Mouse (Mus musculus) forebrain, postnatal 0 days (tissue): ENCODE measurements around the gene Slc1a3. TPM values are rescaled to one million over a fixed set of nuclear protein-coding genes. Genes with fewer than 3 reads are reported as not detected.
"Not testable (repeated sequence)": the region's sequence is repeated elsewhere in the genome, so short reads cannot be mapped to it uniquely, and the experiment has no call there.

Source experiments
- ATAC-seq: fragments of 200-750 bp; cut with Nextera tagmentation; 2 replicates; pipeline ENCODE4 v1.8.0; 2017; ENCODE audit warnings: mild to moderate bottlenecking, moderate library complexity
- DNase-seq: peaks from one replicate; pipeline ENCODE4 v3.0.0-alpha.2; 2015
- H3K27ac ChIP-seq: fragments of 300-500 bp; sonication (generic); 2 replicates; pipeline ENCODE4 v1.5.1; 2014; ENCODE audit warnings: low read depth, mild to moderate bottlenecking, antibody characterized with exemption, low read length, moderate library complexity, mixed read lengths
- H3K27me3 ChIP-seq: fragments of 300-500 bp; sonication (generic); 2 replicates; pipeline ENCODE4 v1.6.1; 2014; ENCODE audit warnings: mild to moderate bottlenecking, low read length, mixed read lengths; ENCODE audit not compliant: insufficient read depth
- H3K36me3 ChIP-seq: fragments of 300-500 bp; sonication (generic); 2 replicates; pipeline ENCODE4 v1.6.1; 2014; ENCODE audit warnings: mild to moderate bottlenecking, moderate library complexity; ENCODE audit not compliant: insufficient read depth
- H3K4me1 ChIP-seq: fragments of 300-500 bp; sonication (generic); 2 replicates; pipeline ENCODE4 v1.6.1; 2014; ENCODE audit warnings: antibody characterized with exemption; ENCODE audit not compliant: insufficient read depth
- H3K4me2 ChIP-seq: fragments of 300-500 bp; sonication (generic); 2 replicates; pipeline ENCODE4 v1.6.1; 2014; ENCODE audit warnings: low read depth, mild to moderate bottlenecking, moderate library complexity
- H3K4me3 ChIP-seq: fragments of 300-500 bp; sonication (generic); 2 replicates; pipeline ENCODE4 v1.5.1; 2014; ENCODE audit warnings: low read depth, low read length, mixed read lengths
- H3K9ac ChIP-seq: fragments of 300-500 bp; sonication (generic); 2 replicates; pipeline ENCODE4 v1.6.1; 2014; ENCODE audit warnings: mild to moderate bottlenecking
- H3K9me3 ChIP-seq: fragments of 300-500 bp; sonication (generic); 2 replicates; pipeline ENCODE4 v1.6.1; 2016; ENCODE audit warnings: low read length
- CTCF ChIP-seq: sonication (generic); IDR thresholded peaks from 2 replicates; pipeline ENCODE4 v1.5.1; 2016; ENCODE audit warnings: antibody characterized with exemption, control low read depth, low read depth
- WGBS: fragments of 180-500 bp; shearing (Covaris S2); extraction: QIAGEN DNeasy Blood & Tissue Kit; methylation state at CpG from one replicate; pipeline ENCODE4 v1.1.7; 2014; 5-methylcytosine and 5-hydroxymethylcytosine counted together
- polyA plus RNA-seq: library from polyadenylated mRNA; unstranded; fragments of >200 nt; fragmentation: Nextera tagmentation; extraction: Ambion mirVana; gene quantifications from 2 replicates; pipeline ENCODE4 v1.2.1, GENCODE M21; 2015
- total RNA-seq: library from RNA; depleted of rRNA; stranded (reverse); fragments of >200 nt; gene quantifications from 2 replicates; pipeline ENCODE4 v1.2.3, GENCODE M21; 2014

Slc1a3 gene
- total and polyA plus RNA-seq, 2 experiments from 2014 or later = 192 to 234 TPM

DNA sequence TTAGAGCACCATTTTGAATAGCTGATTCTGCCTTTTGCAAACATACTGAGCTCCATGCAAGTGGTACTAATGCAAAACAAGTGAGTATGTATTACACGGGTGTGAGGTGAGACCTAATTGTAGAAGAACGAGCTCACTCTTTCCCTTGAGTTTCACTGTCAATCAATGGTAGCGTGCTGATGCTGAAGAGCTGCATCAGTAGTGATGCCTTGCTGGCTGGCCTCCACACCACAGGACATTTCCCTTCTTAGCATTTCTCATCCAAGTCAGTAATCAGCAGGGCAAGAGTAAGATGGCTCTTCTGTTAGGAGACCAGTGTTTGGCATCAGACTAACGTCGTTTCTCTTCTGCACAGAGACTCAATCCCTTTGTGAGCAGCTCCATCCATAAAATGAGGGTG lies 4.0 kb downstream of the Slc1a3 start:
- no peaks in the 10 kb centered on the region for H3K36me3 ChIP-seq
- H3K4me1 ChIP-seq = no peaks in the 10 kb centered on the region
- no peak overlapping the region for H3K27ac ChIP-seq
- H3K9me3 ChIP-seq = no peaks in the 10 kb centered on the region
- DNase-seq = no peak
- H3K4me2 ChIP-seq = peak overlapping the region; percentile 6; the same call in 1 of the 2 replicates
- TF ChIP-seq CTCF = no peak
- no peak for ATAC-seq
- H3K4me3 ChIP-seq = no peak overlapping the region
- no peaks in the 10 kb centered on the region for H3K27me3 ChIP-seq
- 55% methylated on average over 5 of the region's 5 CpGs for WGBS
- no peak overlapping the region for H3K9ac ChIP-seq

DNA sequence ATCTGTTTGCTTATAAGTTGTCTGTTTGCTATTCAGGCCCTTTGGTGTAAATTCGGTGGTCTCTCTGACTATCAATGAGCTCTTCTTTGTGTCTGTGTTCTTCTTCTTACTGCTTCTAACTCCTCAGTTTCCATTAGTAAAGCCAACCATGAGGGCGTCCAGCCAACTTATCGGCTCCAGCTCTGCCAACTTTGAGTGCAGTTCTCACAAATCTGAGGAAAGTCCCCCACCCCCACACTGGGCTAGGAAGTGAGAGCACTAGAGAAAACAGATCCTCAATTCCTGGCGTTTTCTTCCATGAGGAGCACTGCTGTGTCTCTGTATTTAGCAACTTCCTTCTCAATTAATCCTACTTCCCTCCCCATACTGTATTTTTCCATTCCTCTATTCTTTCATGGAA lies 4.4 kb downstream of the Slc1a3 start:
- H3K27ac ChIP-seq = no peak overlapping the region

DNA sequence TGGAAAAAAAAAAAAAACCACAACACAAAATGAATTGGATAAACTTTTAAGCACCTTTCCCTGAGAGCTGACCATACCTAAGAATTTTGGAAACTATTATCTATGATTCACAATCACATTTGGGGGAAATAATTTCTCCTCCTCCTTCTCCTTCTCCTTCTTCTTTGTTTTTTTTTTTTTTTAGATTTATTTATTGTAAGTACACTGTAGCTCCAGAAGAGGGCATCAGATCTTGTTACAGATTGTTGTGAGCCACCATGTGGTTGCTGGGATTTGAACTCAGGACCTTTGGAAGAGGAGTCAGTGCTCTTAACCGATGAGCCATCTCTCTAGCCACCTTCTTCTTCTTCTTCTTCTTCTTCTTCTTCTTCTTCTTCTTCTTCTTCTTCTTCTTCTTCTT lies 5.0 kb downstream of the Slc1a3 start:
- H3K27ac ChIP-seq, H3K9me3 ChIP-seq, DNase-seq, H3K27me3 ChIP-seq, H3K9ac ChIP-seq, H3K4me3 ChIP-seq, H3K4me2 ChIP-seq, ATAC-seq, H3K36me3 ChIP-seq, H3K4me1 ChIP-seq: not testable (repeated sequence)
- WGBS = 94% methylated on average over 1 of the region's 1 CpGs

More for the DNA sequence above, 4.4 kb downstream of the Slc1a3 start:
- Histone ChIP-seq H3K9ac (no peak overlapping the region), H3K4me1 (no peaks in the 10 kb centered on the region), H3K36me3 (no peaks in the 10 kb centered on the region), H3K4me3 (no peak overlapping the region), H3K9me3 (no peaks in the 10 kb centered on the region), H3K27me3 (no peaks in the 10 kb centered on the region), H3K4me2 (no peak overlapping the region)
- TF ChIP-seq CTCF = no peak
- ATAC-seq (peak; percentile 34), DNase-seq (peak; percentile 79)
- WGBS = 48% methylated on average over 4 of the region's 4 CpGs

DNA sequence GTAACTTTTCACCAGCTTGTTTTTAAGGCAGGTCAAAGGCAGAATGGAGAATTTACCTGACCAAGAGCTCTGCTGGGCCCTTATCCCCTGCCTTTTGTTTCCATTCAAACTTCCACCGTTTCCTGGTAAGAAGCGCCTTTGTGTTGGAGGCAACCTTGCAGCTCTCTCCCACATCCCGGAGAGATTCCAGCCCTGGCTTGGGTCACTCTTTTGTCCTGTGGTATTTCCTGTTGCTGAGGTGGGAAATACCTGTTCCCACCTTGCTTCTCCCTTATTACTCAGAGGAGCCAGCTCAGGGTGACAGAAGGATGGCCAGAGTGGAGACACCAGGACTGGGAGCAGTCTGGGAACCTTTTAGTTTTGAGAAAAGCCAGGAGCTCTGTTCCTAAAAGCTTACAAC lies 12.6 kb downstream of the Slc1a3 start:
- H3K4me2 ChIP-seq = no peak overlapping the region
- no peaks in the 10 kb centered on the region for H3K4me1 ChIP-seq
- WGBS = 39% methylated on average over 3 of the region's 3 CpGs
- H3K4me3 ChIP-seq = no peak overlapping the region
- no peak overlapping the region for H3K9ac ChIP-seq
- no peak for TF ChIP-seq CTCF
- no peak for DNase-seq
- H3K27me3 ChIP-seq = no peaks in the 10 kb centered on the region
- H3K36me3 ChIP-seq = no peaks in the 10 kb centered on the region
- ATAC-seq = no peak
- no peak overlapping the region for H3K27ac ChIP-seq
- no peaks in the 10 kb centered on the region for H3K9me3 ChIP-seq

DNA sequence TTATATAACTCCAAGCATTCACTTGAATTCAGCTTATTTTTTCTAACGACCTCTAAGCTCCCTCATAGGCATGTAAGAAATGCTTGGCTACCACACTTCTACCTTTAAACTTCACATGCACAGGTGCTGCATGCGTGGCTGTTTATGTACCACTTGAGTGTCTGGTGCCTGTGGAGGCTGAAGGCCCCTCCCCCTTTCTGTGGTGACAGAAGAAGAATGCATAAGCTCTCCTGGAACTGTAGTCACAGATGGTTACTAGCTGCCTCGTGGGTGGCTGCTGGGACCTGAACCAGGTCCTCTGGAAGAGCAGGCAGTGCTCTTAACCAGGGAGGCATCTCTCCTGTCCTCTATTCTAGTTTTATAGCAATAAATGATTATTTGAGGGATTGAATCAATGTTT lies 13.1 kb downstream of the Slc1a3 start:
- TF ChIP-seq CTCF = no peak
- DNase-seq = no peak
- WGBS = 52% methylated on average over 3 of the region's 3 CpGs
- H3K27me3 ChIP-seq = no peaks in the 10 kb centered on the region
- no peak for ATAC-seq
- H3K36me3 ChIP-seq = no peaks in the 10 kb centered on the region
- no peak overlapping the region for H3K27ac ChIP-seq
- no peaks in the 10 kb centered on the region for H3K9me3 ChIP-seq
- H3K9ac ChIP-seq = no peak overlapping the region
- no peak overlapping the region for H3K4me2 ChIP-seq
- H3K4me1 ChIP-seq = no peaks in the 10 kb centered on the region
- H3K4me3 ChIP-seq = no peak overlapping the region

DNA sequence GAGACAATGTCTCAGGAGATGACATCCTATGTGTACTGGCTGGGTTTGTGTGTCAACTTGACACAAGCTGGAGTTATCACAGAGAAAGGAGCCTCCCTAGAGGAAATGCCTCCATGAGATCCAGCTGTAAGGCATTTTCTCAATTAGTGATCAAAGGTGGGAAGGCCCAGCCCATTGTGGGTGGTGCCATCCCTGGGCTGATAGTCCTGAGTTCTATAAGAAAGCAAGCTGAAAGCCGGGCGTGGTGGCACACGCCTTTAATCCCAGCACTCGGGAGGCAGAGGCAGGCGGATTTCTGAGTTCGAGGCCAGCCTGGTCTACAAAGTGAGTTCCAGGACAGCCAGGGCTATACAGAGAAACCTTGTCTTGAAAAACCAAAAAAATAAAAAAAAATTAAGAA lies 20.4 kb downstream of the Slc1a3 start:
- not testable (repeated sequence) for ATAC-seq, H3K4me3 ChIP-seq, H3K27me3 ChIP-seq, H3K9ac ChIP-seq, DNase-seq, H3K9me3 ChIP-seq, H3K36me3 ChIP-seq, H3K4me2 ChIP-seq, H3K27ac ChIP-seq, H3K4me1 ChIP-seq
- WGBS = 88% methylated on average over 6 of the region's 6 CpGs

DNA sequence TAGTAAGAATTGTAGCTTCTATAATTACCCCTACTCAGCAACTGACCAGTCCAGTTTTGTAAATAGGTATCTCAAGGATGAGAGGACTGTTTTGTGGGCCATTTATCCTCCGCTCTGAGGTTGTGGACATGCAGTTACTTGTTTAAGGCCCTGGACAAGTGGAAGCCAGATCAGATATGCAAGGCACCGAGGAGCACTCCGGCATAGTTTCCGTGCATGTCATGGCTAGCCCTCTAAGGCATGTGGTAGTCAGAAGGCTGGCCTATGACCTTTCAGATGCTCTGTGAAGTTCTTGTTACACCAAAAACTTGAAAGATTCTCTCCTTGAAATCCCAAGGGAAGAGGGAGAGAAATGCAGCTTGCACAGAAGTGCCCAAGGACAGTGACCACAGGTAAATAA lies 23.7 kb downstream of the Slc1a3 start:
- Histone ChIP-seq H3K36me3 (no peaks in the 10 kb centered on the region; the same call in 1 of the 2 replicates), H3K4me3 (no peak overlapping the region), H3K4me2 (no peak overlapping the region), H3K9me3 (no peaks in the 10 kb centered on the region), H3K4me1 (no peaks in the 10 kb centered on the region), H3K27ac (no peak overlapping the region), H3K27me3 (no peaks in the 10 kb centered on the region), H3K9ac (no peak overlapping the region)
- ATAC-seq = no peak
- no peak for DNase-seq
- WGBS = 94% methylated on average over 4 of the region's 4 CpGs
- no peak for TF ChIP-seq CTCF

DNA sequence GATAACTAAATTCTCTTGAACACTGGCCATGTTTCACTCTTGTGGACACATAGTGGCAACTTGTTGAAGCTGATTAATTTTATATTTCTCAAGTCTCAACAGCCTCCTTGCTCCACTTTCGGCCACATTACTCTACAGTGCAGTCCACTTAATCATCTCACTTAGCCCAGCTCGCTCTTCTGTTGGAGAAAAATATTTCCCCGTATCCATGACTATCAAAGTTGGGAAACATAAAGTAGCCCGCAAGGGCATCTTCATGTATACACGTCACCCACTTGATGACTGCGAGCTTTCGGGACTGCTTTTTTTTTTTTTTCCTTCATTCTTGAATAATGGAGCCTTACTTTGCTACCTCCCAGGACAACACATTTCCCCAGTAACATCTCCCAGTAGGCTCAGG lies 25.1 kb downstream of the Slc1a3 start:
- 90% methylated on average over 7 of the region's 7 CpGs for WGBS
- no peak for DNase-seq
- Histone ChIP-seq H3K4me3 (no peak overlapping the region), H3K4me1 (no peaks in the 10 kb centered on the region), H3K27me3 (no peaks in the 10 kb centered on the region), H3K4me2 (no peak overlapping the region), H3K9me3 (no peaks in the 10 kb centered on the region), H3K36me3 (no peaks in the 10 kb centered on the region; the same call in 1 of the 2 replicates), H3K9ac (no peak overlapping the region), H3K27ac (no peak overlapping the region)
- ATAC-seq = no peak
- no peak for TF ChIP-seq CTCF
